Mouse (Mus musculus) layer of hippocampus, postnatal 10 days (tissue): ENCODE data around the gene Mtor. TPM values are rescaled to one million over a fixed set of nuclear protein-coding genes. Genes with fewer than 3 reads are reported as not detected.
A peak's percentile ranks its signal among the peaks of the same experiment; 100 is the strongest.

ENCODE experiments used
- DNase-seq, 2 experiments: peaks; one replicate each; pipeline ENCODE4 v3.0.0; 2021; ENCODE audit warnings: low spot score in 2 of 2
- total RNA-seq, 2 experiments: library from RNA; stranded (reverse); gene quantifications; 2 replicates each; pipeline ENCODE4 v1.2.3; 2021

Gene Mtor
- total RNA-seq, 2 experiments from 2014 or later = 81.3 to 85.9 TPM

DNA sequence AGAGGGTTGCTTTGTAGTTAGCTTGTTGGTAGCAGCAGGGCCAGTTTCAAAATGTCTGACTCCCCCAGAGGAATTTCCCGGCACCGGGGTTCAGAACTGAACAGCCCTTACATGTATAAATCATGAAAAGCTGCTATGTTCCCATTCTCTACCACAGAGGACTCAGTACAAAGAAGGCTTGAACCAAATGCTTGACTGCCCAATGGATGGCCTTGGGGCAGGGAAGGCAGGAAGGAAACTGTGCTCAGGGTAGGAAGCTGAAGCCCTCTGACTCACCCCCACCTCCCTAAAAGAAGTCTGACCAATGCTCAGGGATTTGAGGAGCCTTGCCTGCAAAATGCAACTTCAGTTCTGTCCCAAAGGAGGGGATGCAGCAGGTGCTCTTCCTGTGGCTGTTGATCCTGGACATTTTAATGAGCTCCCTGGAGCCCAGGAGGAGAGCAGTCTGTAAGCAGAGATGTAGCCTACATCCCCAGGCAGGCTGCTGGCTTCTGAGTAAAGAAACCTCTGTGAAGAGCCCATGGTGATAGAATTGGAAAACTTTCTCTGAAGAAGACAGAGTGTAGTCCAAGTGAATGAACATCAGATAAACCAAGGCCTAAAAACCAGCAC lies 33.3 kb downstream of the Mtor start:
- DNase-seq = no peak

DNA sequence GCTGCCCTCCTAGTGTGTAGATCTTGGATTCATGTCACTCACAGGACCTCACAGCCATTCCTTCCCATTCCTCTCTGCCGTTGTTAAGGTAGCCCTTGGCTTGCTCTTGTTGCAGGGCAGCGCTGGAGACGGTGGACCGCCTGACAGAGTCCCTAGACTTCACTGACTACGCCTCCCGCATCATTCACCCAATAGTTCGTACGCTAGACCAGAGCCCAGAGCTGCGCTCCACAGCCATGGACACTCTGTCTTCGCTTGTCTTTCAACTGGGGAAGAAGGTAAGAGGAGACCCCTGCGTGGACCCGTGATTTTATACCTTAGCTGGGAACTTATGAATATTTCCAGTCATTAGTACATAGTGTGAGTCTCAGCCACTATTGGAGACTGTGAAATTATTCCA lies 36.1 kb downstream of the Mtor start:
- DNase-seq = no peak

DNA sequence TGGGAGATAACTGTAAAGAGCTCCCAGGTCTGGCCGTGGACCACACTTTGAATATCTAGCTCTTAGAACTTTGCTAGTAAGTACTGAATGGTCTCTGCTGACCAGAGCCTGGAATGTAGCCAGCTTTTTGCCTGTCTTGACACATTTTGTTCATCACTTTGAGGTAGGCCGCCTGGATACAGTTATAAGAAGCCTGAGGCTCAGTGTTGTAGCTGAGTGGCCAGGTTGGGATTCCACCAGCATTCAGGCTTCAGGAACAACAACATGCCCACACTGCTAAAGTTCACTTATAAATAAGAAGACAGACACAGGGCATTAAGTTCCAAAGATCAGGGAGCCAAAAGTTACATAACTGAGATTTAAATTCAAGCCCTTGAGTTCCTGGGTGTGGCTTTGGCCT lies 39.4 kb downstream of the Mtor start:
- no peak for DNase-seq

DNA sequence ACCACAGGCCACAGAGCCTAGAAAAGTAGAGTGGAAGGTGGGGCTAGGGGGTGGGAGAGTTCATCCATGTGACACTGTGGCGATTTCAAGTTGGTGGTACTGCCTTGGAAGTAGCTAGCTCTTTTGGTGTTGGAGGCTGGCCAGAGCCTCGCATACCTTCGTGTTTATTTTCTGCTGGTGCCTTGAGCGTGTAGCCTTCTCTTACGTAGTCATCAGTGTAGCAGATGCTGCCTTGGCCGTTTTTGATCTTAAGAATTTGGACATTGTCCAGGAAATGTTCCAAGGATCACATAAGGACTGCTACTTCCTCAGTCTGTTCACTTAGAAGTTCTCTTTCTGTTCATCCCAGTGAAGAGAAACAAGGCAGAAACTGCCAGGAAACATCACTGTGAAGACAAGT lies 42.1 kb downstream of the Mtor start:
- DNase-seq = no peak

DNA sequence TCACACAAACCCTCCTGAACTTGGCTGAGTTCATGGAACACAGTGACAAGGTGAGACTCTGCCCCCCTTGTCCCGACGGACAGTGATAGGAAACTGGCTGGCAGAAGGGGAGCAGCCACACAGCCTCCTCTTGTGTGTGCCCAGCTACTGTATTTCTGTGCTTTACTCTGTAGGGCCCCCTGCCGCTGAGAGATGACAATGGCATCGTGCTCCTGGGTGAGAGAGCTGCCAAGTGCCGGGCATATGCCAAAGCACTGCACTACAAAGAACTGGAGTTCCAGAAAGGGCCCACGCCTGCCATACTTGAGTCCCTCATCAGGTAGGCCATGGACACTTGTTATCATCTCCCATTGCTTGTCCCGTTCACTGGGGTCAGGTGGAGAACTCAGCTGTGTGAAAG lies 43.0 kb downstream of the Mtor start:
- DNase-seq = peak; percentile 64 to 74

DNA sequence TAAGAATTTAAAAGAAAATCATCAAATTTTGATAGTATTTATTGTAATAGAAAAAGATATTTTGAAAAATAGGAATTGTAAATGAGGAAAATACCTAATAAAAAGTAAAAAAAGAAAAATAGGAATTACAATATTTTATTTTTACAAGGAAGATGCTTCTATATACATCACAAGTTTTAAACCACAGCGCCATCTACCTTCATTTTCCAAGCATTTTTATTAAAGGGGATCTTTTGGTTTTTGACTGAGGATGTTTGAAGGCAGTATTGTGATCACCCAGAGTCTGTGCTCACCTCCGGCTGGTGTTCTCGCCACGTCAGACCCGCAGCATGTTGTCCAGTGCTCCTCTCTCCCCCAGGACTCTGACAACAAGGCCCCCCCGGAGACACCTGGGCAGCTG lies 46.7 kb downstream of the Mtor start:
- DNase-seq = no peak

DNA sequence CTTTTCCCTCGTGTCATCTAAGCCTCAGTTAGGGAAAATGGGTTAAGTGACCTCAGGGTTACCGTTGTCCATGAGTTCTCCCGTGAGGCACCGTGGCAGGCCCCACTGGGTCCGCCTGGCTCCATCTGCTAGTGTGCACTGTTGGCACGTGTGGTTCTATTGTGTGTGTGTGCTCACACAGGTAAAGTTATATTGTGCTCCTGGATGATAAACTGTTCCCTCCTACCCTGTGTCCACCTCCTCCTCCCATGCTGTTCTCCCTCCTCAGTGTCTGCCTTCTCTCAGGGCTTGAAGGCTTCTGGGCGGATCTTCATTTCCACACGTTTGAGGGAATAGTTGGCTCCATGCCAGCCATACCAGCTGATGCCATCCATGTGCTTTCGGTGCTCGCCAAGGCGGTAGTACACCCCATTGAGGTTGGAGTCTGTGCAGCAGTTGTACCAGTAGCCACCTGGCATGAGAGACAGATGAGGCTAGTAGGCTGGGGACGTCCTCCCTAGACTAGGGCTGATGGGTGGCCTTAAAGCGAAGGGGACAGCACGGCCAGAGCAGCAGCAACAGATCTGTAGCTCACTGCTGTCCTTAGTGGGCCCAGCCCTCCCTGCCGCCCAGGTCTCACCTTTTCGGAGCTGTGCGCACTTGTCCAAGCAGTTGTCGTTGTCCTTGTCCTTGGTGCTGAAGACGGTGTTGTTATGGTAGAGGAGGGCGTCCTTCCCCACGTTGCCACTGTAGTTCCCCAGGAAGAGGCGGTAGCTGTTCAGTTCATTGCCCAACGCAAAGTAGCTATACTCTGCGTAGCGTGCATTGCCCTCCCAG lies 47.7 kb downstream of the Mtor start:
- peak; percentile 69 to 70 for DNase-seq

DNA sequence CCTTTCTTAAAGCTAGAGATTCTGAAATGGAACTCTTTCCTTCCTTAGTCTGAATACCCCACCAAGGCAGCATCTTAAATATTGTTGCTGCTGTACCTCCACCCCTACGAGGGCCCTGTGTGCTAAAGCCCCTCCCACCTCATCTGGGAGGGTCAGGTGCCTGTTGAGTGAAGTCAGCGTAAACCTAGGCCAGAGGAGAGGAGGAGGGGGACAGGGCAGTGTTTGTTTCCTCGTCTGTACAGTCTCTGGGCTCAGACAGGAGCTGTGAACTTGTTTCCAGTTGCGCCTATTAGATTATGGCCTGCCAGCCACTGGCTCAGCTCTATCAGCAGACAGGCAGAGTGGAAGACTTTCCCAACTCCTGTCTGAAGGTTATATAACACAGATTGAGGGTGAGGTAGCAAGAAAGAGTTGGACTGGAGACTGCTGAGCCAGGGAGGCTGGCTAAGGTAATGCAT lies 52.0 kb downstream of the Mtor start, which contains the start of gene Angptl7:
Angptl7 (minus strand) TSS at position 51 of the 458 bp plus-strand sequence.
- DNase-seq = no peak

DNA sequence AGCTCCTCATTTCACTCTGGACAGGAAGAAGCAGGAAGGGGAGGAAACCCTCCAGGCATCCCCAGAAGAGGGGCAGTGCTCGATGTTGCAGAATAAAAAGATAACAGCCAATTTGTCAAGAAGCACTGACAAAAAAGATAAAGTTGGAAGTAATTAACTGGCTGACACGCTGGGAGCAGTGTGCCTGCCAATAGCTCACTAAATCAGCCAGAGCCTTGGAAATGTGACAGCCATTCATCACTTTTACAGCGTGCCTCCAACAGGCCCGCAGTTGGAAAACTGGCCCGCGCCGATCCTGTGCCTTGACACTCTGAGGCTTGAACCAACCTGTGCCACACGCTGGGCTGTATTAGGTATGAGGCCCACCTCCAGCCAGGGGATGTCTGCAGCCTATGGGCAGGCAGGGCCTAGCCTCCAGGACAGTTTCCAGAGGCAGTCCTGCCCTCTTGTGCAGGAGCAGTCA lies 56.1 kb downstream of the Mtor start:
- peak; percentile 62 to 66 for DNase-seq

DNA sequence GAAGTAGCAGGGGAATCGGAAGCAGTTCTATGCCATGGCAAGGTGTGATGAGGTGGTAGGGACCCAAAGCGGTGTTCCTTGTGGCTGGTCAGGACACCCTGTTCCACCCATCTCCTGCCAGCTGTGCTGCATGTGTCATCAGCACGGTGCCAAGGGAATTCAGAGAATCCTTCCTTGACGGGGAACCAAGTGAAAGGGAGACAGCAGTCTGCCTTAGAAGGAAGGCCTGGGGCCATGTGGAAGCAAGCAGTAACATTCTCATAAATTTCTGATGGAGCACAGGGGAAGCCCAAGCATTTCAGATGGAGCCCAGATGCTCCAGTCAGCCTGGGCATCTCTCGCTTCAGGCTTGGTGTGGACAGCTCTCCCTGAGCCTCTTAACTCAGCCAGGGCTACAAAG lies 59.2 kb downstream of the Mtor start:
- no peak for DNase-seq

DNA sequence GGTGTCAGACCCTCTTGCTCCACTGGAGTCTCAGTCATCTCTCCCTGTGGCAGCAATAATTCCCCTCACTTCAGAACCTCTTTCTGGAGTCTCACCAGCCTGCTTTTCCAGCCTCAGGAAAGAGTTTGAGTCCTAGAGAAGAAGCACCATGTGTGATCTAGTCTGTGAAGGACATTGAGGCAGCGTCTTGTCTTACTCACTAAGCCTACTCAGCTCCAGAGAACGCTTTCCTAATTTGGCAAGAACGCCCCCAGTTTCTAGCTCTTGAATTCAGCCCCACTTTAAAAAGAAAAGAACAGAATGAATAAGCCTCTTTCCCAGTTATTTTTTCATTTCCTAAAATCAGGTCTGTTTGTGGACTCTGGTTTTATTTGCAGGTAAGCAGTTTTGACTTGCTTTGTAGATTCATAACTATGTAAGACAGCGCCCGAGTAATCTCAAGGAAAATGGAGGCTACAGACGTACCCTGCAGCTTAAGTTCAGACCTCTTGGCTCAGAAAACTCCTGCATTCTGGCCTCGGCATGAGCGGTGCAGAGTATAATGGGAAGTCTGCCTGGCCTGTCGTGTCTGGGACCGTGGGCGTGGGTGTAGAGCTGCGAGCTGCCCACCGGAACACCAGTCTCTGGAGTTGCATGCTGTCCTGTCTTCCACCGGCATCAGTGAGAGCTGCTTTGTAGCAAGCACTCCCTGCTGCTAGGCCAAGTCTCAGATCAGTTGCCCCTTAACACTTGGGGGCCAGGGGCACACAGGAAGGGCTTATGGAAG lies 59.9 kb downstream of the Mtor start:
- DNase-seq = no peak

DNA sequence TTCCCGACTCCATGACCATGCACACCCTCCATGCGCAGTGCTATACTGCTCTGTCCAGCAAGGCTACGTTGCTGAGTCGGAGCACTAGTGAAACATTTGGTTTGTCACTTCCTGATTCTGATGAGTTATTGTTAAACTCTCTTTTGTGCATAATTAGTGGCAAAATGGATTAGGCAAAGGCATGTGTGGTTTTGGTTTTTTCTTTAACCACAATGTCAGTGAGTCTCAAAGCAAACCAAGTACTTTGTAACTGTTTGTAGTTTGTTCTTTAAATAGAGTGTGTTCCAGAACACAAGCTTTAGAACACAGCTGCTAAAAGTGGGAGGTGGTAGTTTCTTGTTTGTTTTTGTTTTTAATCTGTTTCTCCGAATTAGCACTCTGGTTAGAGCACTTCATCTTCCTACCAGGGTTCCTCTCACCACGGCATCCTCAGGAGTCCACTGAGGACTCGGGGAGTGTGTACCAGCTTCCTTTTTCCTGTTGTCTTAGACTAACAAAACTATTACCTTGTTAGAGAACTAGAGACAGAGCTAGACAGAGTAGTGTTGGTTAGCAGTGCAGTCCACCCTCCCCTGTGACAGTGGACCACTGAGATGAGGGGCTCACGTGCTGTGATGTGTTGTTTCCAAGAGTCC lies 61.2 kb downstream of the Mtor start:
- no peak for DNase-seq

DNA sequence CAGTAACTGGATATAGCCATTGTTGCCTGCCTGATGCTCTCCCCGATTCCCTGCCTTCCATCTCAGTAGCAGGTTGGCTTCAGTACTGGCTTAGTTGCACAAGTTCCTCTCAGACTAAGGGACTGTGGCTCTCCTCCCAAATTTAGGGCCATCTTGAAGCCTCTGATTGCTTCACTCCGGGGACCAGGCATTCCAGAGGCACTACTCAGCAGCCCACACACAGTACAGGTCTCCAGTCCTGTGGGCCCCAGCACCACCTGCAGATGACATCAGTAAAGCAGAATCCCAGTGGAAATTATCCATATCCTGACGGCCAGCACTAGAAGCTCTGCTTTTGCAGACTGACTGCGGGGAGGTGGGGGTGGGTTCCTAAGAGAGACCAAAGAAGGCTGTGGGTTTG lies 62.3 kb downstream of the Mtor start:
- no peak for DNase-seq

DNA sequence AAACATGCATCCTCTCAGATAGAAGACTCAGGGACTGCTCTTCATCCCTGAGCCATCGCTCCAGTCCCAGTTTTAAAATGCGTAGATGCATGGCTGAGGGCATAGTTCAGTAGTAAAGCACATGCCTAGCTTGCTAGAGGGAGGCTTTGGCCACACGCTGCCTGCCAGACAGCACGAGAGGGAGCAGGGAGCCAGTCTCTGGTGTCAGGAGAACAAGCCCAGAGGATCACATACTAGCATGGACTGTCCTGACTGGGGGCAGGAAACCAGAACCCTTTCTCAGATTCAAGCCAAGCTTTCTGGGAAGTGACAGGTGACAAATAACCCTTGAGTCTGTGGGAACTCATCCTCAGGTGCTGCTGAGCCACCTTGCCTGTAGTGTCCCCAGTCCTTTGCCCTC lies 62.9 kb downstream of the Mtor start:
- no peak for DNase-seq

DNA sequence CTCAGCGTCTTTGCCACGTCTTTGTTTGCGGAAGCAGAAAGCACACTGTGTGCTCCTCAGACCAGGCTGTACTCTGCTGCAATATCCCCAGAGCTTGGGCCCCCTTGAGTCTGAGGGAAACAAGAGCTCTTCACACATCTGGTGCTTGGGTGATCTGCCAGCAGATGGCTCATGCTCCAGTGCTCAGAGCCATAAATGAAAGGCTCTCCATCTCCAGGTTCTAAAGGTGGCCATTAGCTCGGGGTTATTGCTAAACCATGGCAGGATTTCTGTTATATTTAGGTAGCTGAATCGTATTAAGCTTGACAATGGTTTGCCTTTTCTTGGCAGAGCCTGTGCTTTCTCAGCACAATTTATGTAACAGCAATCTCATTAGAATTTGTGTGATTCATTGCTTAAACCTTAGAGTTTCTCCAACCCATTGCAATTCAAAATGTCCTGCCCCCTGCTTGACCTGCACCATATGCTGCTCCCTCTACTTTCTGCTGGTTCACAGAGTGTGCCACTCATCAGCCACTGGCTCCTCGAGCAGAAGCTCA lies 64.7 kb downstream of the Mtor start:
- no peak for DNase-seq

DNA sequence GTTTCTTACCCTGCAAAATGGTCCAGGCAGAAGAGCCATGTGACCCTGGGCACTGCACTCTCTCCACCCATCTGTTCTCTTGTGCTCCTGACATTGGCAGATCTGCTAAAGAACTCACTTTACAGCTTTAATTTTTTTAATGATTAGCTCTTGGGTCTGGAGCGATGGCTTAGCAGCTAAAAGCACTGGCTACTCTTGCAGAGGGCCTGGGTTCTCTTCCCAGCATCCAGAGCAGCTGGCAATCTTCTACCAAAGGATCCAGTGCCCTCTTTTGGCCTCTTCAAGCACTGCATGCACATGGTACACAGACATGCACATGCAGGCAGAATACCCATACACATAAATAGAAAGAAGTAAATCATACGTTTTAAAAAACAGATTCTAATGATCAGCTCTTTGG lies 66.9 kb downstream of the Mtor start:
- no peak for DNase-seq

DNA sequence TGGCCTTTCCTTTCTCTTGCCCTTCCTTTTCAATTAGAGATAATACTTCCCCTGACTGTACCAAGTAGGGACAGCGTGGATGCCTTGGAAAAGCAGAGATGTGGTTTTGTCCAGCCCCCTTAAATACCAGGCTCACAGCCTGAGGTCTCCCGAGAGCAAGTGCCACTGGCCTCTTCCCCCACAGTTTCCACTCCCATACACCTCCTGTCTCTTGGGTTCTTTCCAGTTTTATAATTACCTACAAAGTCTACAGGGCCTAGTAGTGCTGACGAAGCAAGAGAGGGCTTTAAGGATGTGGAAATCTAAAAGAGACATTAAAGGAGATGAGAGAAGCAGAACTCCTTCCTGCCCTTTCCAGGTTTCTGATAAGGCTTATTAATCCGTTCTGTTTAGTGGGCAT lies 69.4 kb downstream of the Mtor start:
- DNase-seq = no peak

DNA sequence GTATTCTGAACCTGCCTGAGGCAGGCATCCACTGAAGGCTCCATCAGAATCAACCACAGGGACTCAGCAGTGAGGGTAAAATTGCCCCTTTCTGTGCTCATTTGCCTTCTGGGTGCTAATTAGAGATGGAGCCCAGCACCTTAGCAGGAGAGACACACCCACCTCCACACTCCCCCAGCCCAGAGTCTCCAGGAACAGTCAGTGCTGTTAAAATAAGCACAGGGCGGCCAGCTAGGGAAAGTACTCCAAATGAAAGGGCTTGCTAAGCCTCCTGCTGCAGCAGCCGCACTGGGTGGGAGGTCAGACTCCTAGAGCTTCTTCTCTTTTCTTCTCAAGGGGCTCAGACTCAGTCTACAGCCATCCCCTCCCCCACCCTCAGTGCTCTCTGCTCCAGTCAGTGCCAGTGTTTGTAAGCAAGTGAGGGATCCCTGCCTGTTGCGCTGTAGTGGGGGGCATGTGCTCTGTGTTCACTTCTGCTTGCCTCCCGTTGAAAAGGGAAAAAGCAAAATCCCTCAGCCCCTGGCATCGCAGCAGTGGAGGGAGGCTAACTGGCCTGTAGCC lies 69.9 kb downstream of the Mtor start:
- DNase-seq = no peak

DNA sequence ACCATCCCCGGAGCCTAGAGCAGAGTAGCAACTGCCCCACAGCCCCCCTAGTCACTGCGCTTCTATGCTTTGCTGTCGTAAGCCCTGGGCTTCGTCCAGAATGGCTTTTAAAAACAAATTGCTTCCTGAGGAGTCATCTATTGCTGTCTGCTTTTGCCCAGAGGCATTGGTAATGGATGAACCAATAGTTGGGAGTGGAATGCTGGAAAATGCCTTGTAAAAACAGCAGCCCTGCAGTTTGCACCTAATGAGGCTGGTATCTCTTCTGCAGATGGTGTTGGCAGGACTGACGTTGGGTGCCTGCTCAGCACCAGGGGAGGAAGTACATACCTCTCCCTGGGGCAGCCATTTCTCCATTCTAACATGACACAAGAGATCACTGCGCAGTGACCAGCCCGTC lies 75.1 kb downstream of the Mtor start:
- no peak for DNase-seq

DNA sequence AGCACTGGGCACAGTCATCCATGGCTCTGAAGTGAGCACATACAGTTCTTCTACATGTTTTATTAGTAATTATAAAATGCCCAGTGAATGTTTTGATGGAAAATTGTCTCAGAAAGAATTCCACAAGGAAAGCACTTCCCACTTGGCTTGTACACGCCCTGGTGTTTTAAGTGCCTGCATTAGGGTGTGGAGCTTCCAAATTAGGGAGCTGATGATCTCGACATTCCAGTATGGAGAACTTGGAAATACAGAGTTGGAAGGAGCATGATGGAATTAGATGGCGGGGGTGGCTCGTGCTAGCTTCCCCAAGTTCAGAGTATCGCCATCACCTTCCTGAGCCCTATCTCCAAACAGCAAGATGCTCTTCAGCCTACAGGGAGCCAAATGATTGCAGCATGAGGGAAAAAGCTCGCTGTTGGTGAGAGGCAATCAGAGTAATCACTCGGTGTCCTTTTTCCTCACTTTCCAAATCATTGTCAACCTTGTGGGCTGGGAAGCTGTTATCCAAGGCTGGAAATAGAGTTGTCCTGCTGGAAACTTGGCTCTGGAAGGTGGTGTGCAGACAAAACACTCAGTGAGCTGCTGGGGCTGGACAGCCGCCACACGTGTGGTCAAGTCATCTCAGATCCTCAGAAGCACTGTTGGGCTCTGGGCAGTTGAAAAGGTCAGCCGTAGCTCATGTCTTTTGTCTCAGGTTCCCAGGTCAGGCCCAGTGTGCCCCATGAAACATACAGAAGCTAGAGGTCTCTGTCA lies 78.9 kb downstream of the Mtor start:
- no peak for DNase-seq
